Mouse (Mus musculus): ENCODE measurements around the gene Wdr6. TPM values are rescaled to one million over a fixed set of nuclear protein-coding genes. Genes with fewer than 3 reads are reported as not detected.

Gene Wdr6
- total and polyA plus RNA-seq, 3 experiments: 9.1 to 16.3 (median 14.3) TPM

- no peaks in the 10 kb centered on the region for H3K9me3 ChIP-seq (replicated peaks; ENCODE audit: low read length)
- DNase-seq (ENCODE audit: extremely low read depth): no peak
- H3K27ac ChIP-seq (ENCODE audit: insufficient read depth, low read depth): no peak overlapping the region
- H3K4me1 ChIP-seq (ENCODE audit: control insufficient read depth in 1 of 2, insufficient read depth in 2 of 2): peaks cover 13 to 50% of the 10 kb centered on the region in 2 experiments
- peaks cover 20% of the 10 kb centered on the region for H3K79me2 ChIP-seq (replicated peaks; ENCODE audit: control insufficient read depth, extremely low read depth, insufficient read depth, poor library complexity, severe bottlenecking)
- dilution Hi-C loops (cut with MboI; ENCODE audit: extremely low pct_ligation_motif_present, extremely low pct_unique_long_range_greater_than_20kb, low sequenced_read_pairs) (no loop called here), in situ Hi-C loops (cut with MboI; ENCODE audit: low pct_ligation_motif_present, low pct_unique_long_range_greater_than_20kb, low sequenced_read_pairs) (no loop called here)
- H3K4me2 ChIP-seq (ENCODE audit: insufficient read depth, low read depth, poor library complexity, severe bottlenecking): no peak overlapping the region
- TF ChIP-seq CHD2 (IDR thresholded peaks at IDR 0.05; ENCODE audit: low read length) (no peak), BHLHE40 (IDR thresholded peaks at IDR 0.05; ENCODE audit: low read depth, low read length) (no peak), SIN3A (IDR thresholded peaks at IDR 0.05; ENCODE audit: low read length) (no peak), PAX5 (IDR thresholded peaks at IDR 0.05; ENCODE audit: low read length) (no peak), ETS1 (conservative IDR thresholded peaks at IDR 0.05; ENCODE audit: low read depth, low read length) (no peak), IRF4 (IDR thresholded peaks at IDR 0.05; ENCODE audit: low read depth, low read length) (no peak), MAZ (IDR thresholded peaks at IDR 0.05; ENCODE audit: low read depth, low read length) (no peak), KAT2A (IDR thresholded peaks at IDR 0.05; ENCODE audit: insufficient replicate concordance, low read length) (no peak), POLR2A (IDR thresholded peaks at IDR 0.05; ENCODE audit: low read depth, low read length) (no peak; the same call in none of the 2 replicates), ZNF384 (IDR thresholded peaks at IDR 0.05; ENCODE audit: low read depth, low read length) (no peak), TCF12 (IDR thresholded peaks at IDR 0.05; ENCODE audit: low read depth, low read length) (no peak), CTCF (conservative IDR thresholded peaks at IDR 0.05 in 1 of 2, IDR thresholded peaks at IDR 0.05 in 1 of 2; ENCODE audit: low read depth in 2 of 2, low read length in 2 of 2) (no peak), E2F4 (IDR thresholded peaks at IDR 0.05; ENCODE audit: insufficient replicate concordance, low read depth, low read length) (no peak), MAFK (IDR thresholded peaks at IDR 0.05; ENCODE audit: insufficient replicate concordance, low read length) (no peak), JUN (IDR thresholded peaks at IDR 0.05; ENCODE audit: insufficient read depth, low read depth, low read length) (no peak), MEF2A (IDR thresholded peaks at IDR 0.05; ENCODE audit: borderline replicate concordance, low read depth, low read length) (no peak)
- H3K27me3 ChIP-seq (replicated peaks): no peaks in the 10 kb centered on the region
- H3K9ac ChIP-seq (ENCODE audit: insufficient read depth, low read depth): no peak overlapping the region
- no peak overlapping the region for H3K4me3 ChIP-seq (replicated peaks in 1 of 3; ENCODE audit: low read depth in 2 of 3, low read length in 2 of 3, poor library complexity in 1 of 3)
- peaks cover 39 to 54% of the 10 kb centered on the region in 2 experiments for H3K36me3 ChIP-seq (replicated peaks in 1 of 2; ENCODE audit: control insufficient read depth in 1 of 2, insufficient read depth in 1 of 2, low read length in 1 of 2)
Observed at GRCm38 (mm10) chr9:108564131-108564530, 14.4 kb downstream of the Wdr6 start.

GRCm38 (mm10) chr9:108563671-108564070 is 14.9 kb downstream of the Wdr6 start:
- in situ Hi-C loops (cut with MboI; ENCODE audit: low pct_ligation_motif_present, low pct_unique_long_range_greater_than_20kb, low sequenced_read_pairs) (no loop called here), dilution Hi-C loops (cut with MboI; ENCODE audit: extremely low pct_ligation_motif_present, extremely low pct_unique_long_range_greater_than_20kb, low sequenced_read_pairs) (no loop called here)
- Histone ChIP-seq H3K9ac (ENCODE audit: insufficient read depth, low read depth) (no peak overlapping the region), H3K27ac (ENCODE audit: insufficient read depth, low read depth) (no peak overlapping the region), H3K4me2 (ENCODE audit: insufficient read depth, low read depth, poor library complexity, severe bottlenecking) (no peak overlapping the region), H3K27me3 (replicated peaks) (no peaks in the 10 kb centered on the region), H3K4me1 (ENCODE audit: control insufficient read depth in 1 of 2, insufficient read depth in 2 of 2) (peaks cover 13 to 50% of the 10 kb centered on the region in 2 experiments), H3K79me2 (replicated peaks; ENCODE audit: control insufficient read depth, extremely low read depth, insufficient read depth, poor library complexity, severe bottlenecking) (peaks cover 20% of the 10 kb centered on the region), H3K4me3 (replicated peaks in 1 of 3; ENCODE audit: low read depth in 2 of 3, low read length in 2 of 3, poor library complexity in 1 of 3) (no peak overlapping the region), H3K9me3 (replicated peaks; ENCODE audit: low read length) (no peaks in the 10 kb centered on the region), H3K36me3 (replicated peaks in 1 of 2; ENCODE audit: control insufficient read depth in 1 of 2, insufficient read depth in 1 of 2, low read length in 1 of 2) (peaks cover 44 to 59% of the 10 kb centered on the region in 2 experiments)
- TF ChIP-seq CTCF (conservative IDR thresholded peaks at IDR 0.05 in 1 of 2, IDR thresholded peaks at IDR 0.05 in 1 of 2; ENCODE audit: low read depth in 2 of 2, low read length in 2 of 2) (no peak), POLR2A (IDR thresholded peaks at IDR 0.05; ENCODE audit: low read depth, low read length) (no peak), MAZ (IDR thresholded peaks at IDR 0.05; ENCODE audit: low read depth, low read length) (no peak), ZMIZ1 (IDR thresholded peaks at IDR 0.05; ENCODE audit: low read depth, low read length) (no peak), MEF2A (IDR thresholded peaks at IDR 0.05; ENCODE audit: borderline replicate concordance, low read depth, low read length) (no peak)
- no peak for DNase-seq (ENCODE audit: extremely low read depth)

Data from CH12.LX (cell line).